Mouse (Mus musculus): ENCODE measurements around the gene Gm8267.
"Not testable (repeated sequence)": the region's sequence is repeated elsewhere in the genome, so short reads cannot be mapped to it uniquely, and the experiment has no call there.

Gene Gm8267

DNA sequence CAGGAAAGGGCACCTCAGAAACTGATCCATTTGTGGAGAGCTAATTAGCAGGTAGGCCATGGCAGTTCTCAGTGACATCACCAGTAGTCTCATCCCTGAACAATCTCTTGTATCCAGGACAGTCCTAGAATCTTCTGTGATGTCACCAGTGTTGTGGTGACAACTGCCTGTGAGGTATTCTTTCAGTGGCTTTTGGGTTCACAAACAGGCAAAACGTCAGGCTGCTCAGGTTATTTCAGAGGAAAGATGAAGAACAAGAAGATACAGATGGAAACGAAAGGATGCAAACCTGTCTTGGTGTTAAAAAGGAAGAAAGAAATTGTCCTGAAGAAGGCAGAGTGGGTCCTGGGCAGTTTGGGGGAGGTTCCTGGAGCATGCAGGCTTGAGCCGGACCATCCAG is at the start of gene Gm8267:
TSS of gene Gm8267 (minus strand) at position 101 of the 400 bp plus-strand sequence.
- no peak for DNase-seq

- DNase-seq, result not testable (repeated sequence)
Observed at GRCm38 (mm10) chr14:44789537-44790382, 39.6 kb upstream of the Gm8267 start.

DNA sequence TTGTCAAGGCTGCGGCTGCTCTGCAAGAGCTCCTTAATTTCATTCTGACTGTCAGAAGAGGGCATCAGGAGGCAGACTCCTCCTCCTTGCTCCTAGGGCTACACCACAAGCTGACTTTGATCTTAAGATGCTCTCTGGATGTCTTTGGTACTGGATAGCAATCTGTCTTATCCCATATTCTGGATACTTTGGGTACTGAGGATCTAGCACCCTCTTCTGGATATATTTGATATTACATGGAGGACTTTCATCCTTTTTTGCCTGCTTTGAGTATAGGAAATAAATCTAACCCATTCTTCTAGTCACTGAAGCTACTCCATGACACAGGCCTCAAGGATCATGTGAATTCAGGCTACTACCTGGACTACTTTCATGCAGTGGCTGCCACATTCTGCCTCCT is 7.4 kb downstream of the Gm8267 start:
- DNase-seq, result not testable (repeated sequence)

GRCm38 (mm10) chr14:44730711-44731110 is 19.4 kb downstream of the Gm8267 start:
- not testable (repeated sequence) for DNase-seq

DNA sequence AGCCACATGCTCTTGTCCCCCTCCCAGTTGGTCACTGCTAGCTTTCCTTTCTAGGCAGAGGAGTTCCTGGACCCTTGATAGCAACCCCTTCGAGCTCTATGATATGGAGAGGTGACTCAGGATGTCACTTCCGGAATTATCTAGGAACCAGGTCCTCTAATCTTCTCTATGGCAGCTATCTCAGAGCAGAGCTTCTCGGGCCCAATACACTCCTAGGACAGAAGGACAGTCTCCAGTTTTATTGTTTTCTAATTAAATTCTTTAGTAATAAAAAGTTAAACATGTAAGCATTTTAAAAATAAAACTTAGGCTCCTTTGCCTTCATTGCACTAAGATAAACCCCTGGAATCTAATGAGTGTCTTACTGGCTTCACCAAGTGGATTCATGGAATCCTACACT is 43.8 kb downstream of the Gm8267 start, which contains the start of gene Gm8257:
TSS of gene Gm8257 (minus strand) at position 101 of the 400 bp plus-strand sequence.
- DNase-seq, result not testable (repeated sequence)
